Mouse (Mus musculus): Measurements from ENCODE around the gene Cdc73. TPM values are rescaled to one million over a fixed set of nuclear protein-coding genes. Genes with fewer than 3 reads are reported as not detected.

Gene Cdc73
- polyA plus RNA-seq (2012; rRNA removed) (14.6 and 22.2 TPM in 2 replicates), polyA plus RNA-seq (2014; fragmentation: Nextera tagmentation; extraction: Ambion mirVana) (21.8 and 23.1 TPM in 2 replicates)

DNA sequence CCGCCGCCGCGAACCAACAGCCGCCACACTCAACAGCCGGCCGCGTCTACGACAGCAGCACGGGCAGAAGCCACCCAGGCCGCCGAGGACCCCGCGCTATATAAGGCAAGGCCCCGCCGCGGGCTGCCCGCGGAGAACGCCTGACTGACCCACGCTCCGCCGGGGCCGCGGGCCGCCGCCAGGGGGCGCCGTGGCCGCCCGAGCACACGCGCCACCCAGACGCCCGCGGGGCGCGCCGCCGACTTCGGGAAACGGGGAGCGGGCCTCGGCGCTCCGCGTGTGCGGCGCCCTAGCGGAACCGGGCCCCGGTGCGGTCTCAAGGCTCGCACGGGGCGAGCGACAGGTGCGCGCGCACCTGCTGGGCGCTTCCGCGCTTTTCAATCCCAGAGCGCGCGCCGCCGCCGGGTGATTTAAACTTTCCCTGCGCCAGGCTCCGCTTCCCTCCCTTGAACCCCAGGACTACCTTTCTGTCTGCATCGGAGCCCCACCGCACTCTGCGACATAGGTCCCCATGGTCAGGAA is at the start of gene Cdc73:
Gene Cdc73 (minus strand): TSS at position 153 of the 522 bp plus-strand sequence.
- H3K4me2 ChIP-seq (replicated peaks; ENCODE audit: low read depth, low read length, severe bottlenecking): peak within 1 kb of the TSS; percentile 46
- no peaks in the 10 kb centered on the region for H3K9me3 ChIP-seq (ENCODE audit: control insufficient read depth, low read length)
- peak within 1 kb of the TSS; percentile 91 for H3K9ac ChIP-seq (ENCODE audit: low read depth, low read length, severe bottlenecking)
- peak; percentile 87 for DNase-seq (ENCODE audit: low spot score)
- TF ChIP-seq POLR2A (IDR thresholded peaks at IDR 0.05; ENCODE audit: borderline replicate concordance, extremely low read depth, insufficient read depth, insufficient read length): 0 out of 2 replicates have a peak, but pooled peaks have one; percentile 47
- peak within 1 kb of the TSS; percentile 86 for H3K4me3 ChIP-seq (replicated peaks; ENCODE audit: low read length)
- peak; percentile 99 for ATAC-seq (ENCODE audit: low FRiP score, low read depth)
- H3K27ac ChIP-seq (replicated peaks; ENCODE audit: low read depth, low read length): peak within 1 kb of the TSS; percentile 91
- WGBS: 0% methylated on average over 40 of the region's 74 CpGs
- H3K4me1 ChIP-seq (ENCODE audit: control insufficient read depth, insufficient read depth, low read length): peaks cover 5% of the 10 kb centered on the region; the same call in 1 of the 2 replicates
- H3K36me3 ChIP-seq (ENCODE audit: control insufficient read depth, insufficient read depth, low read length): 0 out of 2 replicates have a peak, but pooled peaks cover 3% of the 10 kb centered on the region
- no peaks in the 10 kb centered on the region for H3K27me3 ChIP-seq (ENCODE audit: control insufficient read depth, insufficient read depth, low read length)

DNA sequence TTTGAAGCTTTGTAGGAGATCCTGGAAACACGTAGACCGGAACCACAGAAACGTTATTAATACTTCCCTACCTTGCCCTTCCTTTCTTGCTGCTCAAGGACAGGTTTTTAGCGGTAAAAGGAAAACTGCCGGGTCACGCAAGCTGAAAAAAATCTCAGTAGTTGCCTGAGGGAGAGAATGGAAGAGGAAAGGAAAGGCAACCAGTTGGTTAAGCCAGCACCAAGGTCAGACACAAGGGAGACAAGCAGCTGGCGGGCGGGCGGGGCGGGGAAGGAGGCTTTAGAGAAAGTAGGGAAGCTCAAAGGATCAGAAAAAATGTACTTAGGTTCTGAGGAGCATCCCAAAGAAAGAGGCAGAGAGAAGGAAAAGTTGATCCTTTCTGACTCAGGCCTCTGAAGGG is 43.2 kb upstream of the Cdc73 start:
- H3K9me3 ChIP-seq (ENCODE audit: control insufficient read depth, low read length): no peaks in the 10 kb centered on the region
- ATAC-seq (ENCODE audit: low FRiP score, low read depth) (no peak), DNase-seq (ENCODE audit: low spot score) (no peak)
- H3K4me2 ChIP-seq (replicated peaks; ENCODE audit: low read depth, low read length, severe bottlenecking): no peak overlapping the region
- H3K9ac ChIP-seq (ENCODE audit: low read depth, low read length, severe bottlenecking): no peak overlapping the region
- H3K4me1 ChIP-seq (ENCODE audit: control insufficient read depth, insufficient read depth, low read length): no peaks in the 10 kb centered on the region
- TF ChIP-seq POLR2A (IDR thresholded peaks at IDR 0.05; ENCODE audit: borderline replicate concordance, extremely low read depth, insufficient read depth, insufficient read length): no peak
- no peak overlapping the region for H3K27ac ChIP-seq (replicated peaks; ENCODE audit: low read depth, low read length)
- 88% methylated on average over 10 of the region's 10 CpGs for WGBS
- no peaks in the 10 kb centered on the region for H3K27me3 ChIP-seq (ENCODE audit: control insufficient read depth, insufficient read depth, low read length)
- peaks cover 50% of the 10 kb centered on the region for H3K36me3 ChIP-seq (ENCODE audit: control insufficient read depth, insufficient read depth, low read length)
- H3K4me3 ChIP-seq (replicated peaks; ENCODE audit: low read length): no peak overlapping the region

DNA sequence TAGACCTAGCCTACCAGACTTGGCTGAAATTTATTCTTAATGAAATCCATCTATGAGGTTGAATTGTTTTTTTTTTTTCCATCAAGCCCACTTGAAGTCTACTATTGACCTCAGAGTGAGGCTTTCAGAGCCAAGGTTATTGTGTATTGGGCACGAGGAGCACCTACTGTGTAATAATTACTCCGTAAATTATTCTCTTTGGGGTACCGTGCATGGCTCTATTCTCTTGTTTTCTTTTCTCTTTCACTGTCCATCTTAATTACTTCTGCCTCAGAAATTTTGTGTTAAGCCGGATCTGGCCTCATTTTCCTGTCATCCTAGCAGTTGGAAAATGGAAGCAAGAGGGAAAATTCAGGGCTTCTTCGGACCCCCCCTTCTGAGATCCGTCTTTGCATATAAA is 39.5 kb upstream of the Cdc73 start:
- 93% methylated on average over 6 of the region's 6 CpGs for WGBS
- Histone ChIP-seq H3K27ac (replicated peaks; ENCODE audit: low read depth, low read length) (no peak overlapping the region), H3K9ac (ENCODE audit: low read depth, low read length, severe bottlenecking) (no peak overlapping the region), H3K4me1 (ENCODE audit: control insufficient read depth, insufficient read depth, low read length) (peaks cover 3% of the 10 kb centered on the region; the same call in 1 of the 2 replicates), H3K4me2 (replicated peaks; ENCODE audit: low read depth, low read length, severe bottlenecking) (no peak overlapping the region), H3K9me3 (ENCODE audit: control insufficient read depth, low read length) (no peaks in the 10 kb centered on the region), H3K4me3 (replicated peaks; ENCODE audit: low read length) (no peak overlapping the region), H3K27me3 (ENCODE audit: control insufficient read depth, insufficient read depth, low read length) (no peaks in the 10 kb centered on the region), H3K36me3 (ENCODE audit: control insufficient read depth, insufficient read depth, low read length) (peaks cover 41% of the 10 kb centered on the region)
- DNase-seq (ENCODE audit: low spot score): no peak
- no peak for TF ChIP-seq POLR2A (IDR thresholded peaks at IDR 0.05; ENCODE audit: borderline replicate concordance, extremely low read depth, insufficient read depth, insufficient read length)
- ATAC-seq (ENCODE audit: low FRiP score, low read depth): no peak

- no peak for TF ChIP-seq POLR2A (IDR thresholded peaks at IDR 0.05; ENCODE audit: borderline replicate concordance, extremely low read depth, insufficient read depth, insufficient read length)
- ATAC-seq (ENCODE audit: low FRiP score, low read depth): no peak
- WGBS: 82% methylated on average over 5 of the region's 5 CpGs
Observed at GRCm38 (mm10) chr1:143741331-143741730, 38.6 kb upstream of the Cdc73 start.

GRCm38 (mm10) chr1:143740581-143740980 is 37.9 kb upstream of the Cdc73 start:
- no peaks in the 10 kb centered on the region for H3K9me3 ChIP-seq (ENCODE audit: control insufficient read depth, low read length)
- peak overlapping the region; percentile 72; the same call in 1 of the 2 replicates for H3K4me2 ChIP-seq (replicated peaks; ENCODE audit: low read depth, low read length, severe bottlenecking)
- no peak for ATAC-seq (ENCODE audit: low FRiP score, low read depth)
- no peak for DNase-seq (ENCODE audit: low spot score)
- peaks cover 25% of the 10 kb centered on the region for H3K36me3 ChIP-seq (ENCODE audit: control insufficient read depth, insufficient read depth, low read length)
- H3K27me3 ChIP-seq (ENCODE audit: control insufficient read depth, insufficient read depth, low read length): no peaks in the 10 kb centered on the region
- TF ChIP-seq POLR2A (IDR thresholded peaks at IDR 0.05; ENCODE audit: borderline replicate concordance, extremely low read depth, insufficient read depth, insufficient read length): no peak
- H3K9ac ChIP-seq (ENCODE audit: low read depth, low read length, severe bottlenecking): no peak overlapping the region
- no peak overlapping the region for H3K27ac ChIP-seq (replicated peaks; ENCODE audit: low read depth, low read length)
- no peak overlapping the region for H3K4me3 ChIP-seq (replicated peaks; ENCODE audit: low read length)
- WGBS: 71% methylated on average over 10 of the region's 10 CpGs
- peaks cover 3% of the 10 kb centered on the region; the same call in 1 of the 2 replicates for H3K4me1 ChIP-seq (ENCODE audit: control insufficient read depth, insufficient read depth, low read length)

More at GRCm38 (mm10) chr1:143741331-143741730, 38.6 kb upstream of the Cdc73 start:
- no peaks in the 10 kb centered on the region for H3K27me3 ChIP-seq (ENCODE audit: control insufficient read depth, insufficient read depth, low read length)
- H3K9me3 ChIP-seq (ENCODE audit: control insufficient read depth, low read length): no peaks in the 10 kb centered on the region
- H3K36me3 ChIP-seq (ENCODE audit: control insufficient read depth, insufficient read depth, low read length): peaks cover 32% of the 10 kb centered on the region
- peaks cover 3% of the 10 kb centered on the region; the same call in 1 of the 2 replicates for H3K4me1 ChIP-seq (ENCODE audit: control insufficient read depth, insufficient read depth, low read length)
- H3K27ac ChIP-seq (replicated peaks; ENCODE audit: low read depth, low read length): no peak overlapping the region
- no peak overlapping the region for H3K4me3 ChIP-seq (replicated peaks; ENCODE audit: low read length)
- no peak for DNase-seq (ENCODE audit: low spot score)
- H3K4me2 ChIP-seq (replicated peaks; ENCODE audit: low read depth, low read length, severe bottlenecking): no peak overlapping the region
- H3K9ac ChIP-seq (ENCODE audit: low read depth, low read length, severe bottlenecking): no peak overlapping the region
